Mouse (Mus musculus) brain, embryonic 14.5 days (tissue): ENCODE results near the gene Sdcbp2.

ENCODE experiments used
- CTCF ChIP-seq: fragments of 200-500 bp; IDR thresholded peaks from 2 replicates; pipeline ENCODE4 v1.5.1; 2012; ENCODE audit warnings: inconsistent platforms, mild to moderate bottlenecking, moderate library complexity, borderline replicate concordance; ENCODE audit not compliant: insufficient read depth, insufficient read length; ENCODE audit errors: extremely low read depth
- POLR2A ChIP-seq: fragments of 200-500 bp; IDR thresholded peaks from 2 replicates; pipeline ENCODE4 v1.6.1; 2012; ENCODE audit warnings: mild to moderate bottlenecking, inconsistent platforms, borderline replicate concordance; ENCODE audit not compliant: poor library complexity, insufficient read depth, insufficient read length, severe bottlenecking; ENCODE audit errors: extremely low read depth

GRCm38 (mm10) chr2:151598068-151598467, 25.6 kb downstream of the Sdcbp2 start:
- no peak for TF ChIP-seq CTCF
- TF ChIP-seq POLR2A: no peak
